Mouse (Mus musculus) retina, postnatal 7 days (tissue): ENCODE results near the gene Olfr877.

Experiments
- DNase-seq: peaks from one replicate; pipeline ENCODE4 v3.0.0-alpha.2; 2012; ENCODE audit warnings: low read depth, low spot score

Olfr877 gene

DNA sequence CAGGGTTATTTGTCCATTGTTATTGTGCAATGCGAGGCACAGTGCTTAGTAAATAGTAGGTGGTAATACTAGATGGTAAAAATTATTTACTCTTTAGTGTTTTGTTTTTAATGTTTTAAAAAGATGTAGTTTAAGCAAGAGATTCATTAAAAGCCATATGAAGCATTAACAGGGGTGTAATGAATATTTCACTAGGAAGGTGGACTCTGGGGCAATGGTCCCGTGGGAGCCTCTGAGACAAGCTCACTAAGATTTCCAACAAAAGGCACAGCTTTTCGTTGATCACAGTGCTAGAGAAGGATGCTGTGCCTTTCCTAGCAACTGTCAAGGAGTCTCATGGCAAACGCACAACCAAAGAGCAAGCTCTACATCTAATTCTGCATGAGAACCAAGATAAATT lies at the start of gene Olfr877:
Gene Olfr877, plus strand, starts transcription at position 301 of the 400 bp plus-strand sequence.
- no peak for DNase-seq

GRCm38 (mm10) chr9:37807235-37807634 lies 46.8 kb upstream of the Olfr877 start:
- DNase-seq, result no peak

DNA sequence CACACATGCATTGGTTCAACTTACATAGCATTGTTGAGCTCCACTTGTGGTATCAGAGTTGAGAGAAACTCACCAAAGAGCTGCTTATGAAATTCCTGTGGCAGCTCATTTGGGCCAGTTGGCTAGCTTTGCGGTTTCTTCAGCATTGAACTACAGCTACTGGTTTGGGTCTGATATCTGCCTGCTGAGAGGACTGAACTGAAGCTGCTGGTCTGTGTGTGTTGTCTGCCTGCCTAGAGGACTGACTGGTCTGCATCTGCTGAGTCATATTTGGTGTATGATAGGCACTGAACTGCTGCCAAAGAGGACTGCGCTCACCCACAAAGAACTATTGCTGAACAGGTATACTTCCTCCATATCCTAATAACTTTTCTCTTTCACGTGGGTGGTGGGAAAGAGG lies 45.6 kb upstream of the Olfr877 start:
- no peak for DNase-seq

DNA sequence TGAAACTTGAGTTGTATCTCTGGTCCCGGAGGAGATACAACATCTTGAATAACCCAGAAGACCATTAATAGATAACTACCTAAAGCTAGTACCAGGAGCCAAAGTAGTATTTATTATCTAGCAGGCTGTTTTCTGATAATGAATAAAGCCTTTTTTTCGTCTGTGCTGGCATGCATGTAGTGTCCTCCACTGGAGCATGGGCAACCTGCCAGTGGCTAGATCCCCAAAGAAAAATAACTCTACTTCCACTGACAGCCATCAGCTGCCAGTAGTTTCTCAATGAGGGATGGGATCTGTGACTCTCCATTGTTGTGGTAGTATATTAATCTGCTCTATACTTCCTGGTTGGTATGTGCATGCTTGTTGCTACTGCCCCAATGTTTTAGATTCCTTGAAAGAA lies 45.1 kb upstream of the Olfr877 start:
- no peak for DNase-seq

- DNase-seq, result no peak
These were observed 39.4 kb upstream of the Olfr877 start for GRCm38 (mm10) chr9:37814696-37815095.

- DNase-seq, result no peak
These were observed 24.2 kb upstream of the Olfr877 start for GRCm38 (mm10) chr9:37829881-37830280.

DNA sequence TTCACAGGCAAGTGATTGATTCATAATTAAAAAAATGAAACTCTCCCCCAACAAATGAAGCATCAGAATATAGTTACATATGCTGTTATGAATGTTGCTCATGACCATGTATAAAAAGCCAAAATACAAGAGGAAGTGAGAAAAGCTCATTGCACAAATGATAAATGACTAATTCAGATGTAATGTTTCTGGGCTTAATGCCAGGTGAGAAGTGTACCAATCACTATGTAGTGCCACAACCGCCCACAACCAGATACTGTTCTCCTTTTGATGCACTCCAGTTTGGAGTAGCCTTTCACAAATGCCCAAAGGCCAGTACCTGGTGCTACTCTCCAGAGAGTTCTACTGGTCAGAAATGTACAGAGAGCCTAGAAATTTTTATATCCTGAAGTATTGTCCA lies 20.7 kb upstream of the Olfr877 start:
- DNase-seq, result no peak

DNA sequence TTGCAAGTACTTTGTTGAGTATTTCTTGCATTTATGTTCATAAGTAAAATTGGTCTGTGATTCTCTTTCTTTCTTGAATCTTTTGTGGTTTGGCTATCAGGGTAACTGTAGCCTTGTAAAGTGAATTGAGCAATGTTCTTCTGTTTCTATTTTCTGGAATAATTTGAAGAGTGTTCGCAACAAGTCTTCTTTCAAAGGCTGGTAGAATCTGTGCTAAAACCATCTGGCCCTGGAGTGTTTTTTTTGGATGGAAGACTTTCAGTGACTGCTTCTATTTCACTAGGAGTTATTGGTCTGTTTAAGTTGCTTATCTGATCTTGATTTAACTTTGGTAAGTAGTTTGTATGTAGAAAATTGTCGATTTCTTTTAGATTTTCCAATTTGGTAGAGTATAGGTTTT lies 4.8 kb upstream of the Olfr877 start:
- no peak for DNase-seq

GRCm38 (mm10) chr9:37863325-37863724 lies 9.3 kb downstream of the Olfr877 start:
- DNase-seq, result no peak

DNA sequence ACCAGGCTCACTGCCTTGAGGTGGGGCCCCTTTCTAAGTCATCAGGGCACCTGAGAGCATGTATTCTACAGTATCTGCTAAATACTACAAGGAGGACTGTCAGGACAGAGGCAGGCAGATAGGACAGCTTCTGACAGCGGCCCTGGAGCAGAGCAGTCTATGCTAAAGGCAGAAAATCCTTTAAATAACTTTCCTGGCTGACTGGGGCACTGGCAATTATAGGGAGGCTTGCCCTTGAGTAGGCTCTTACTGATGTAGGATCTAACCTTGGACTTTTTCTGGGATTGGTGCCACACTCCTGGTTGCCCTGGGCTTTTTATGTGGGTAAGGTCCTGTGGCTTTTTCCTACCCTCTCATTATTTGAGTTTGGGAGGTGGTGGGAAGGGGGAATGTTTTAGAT lies 16.2 kb downstream of the Olfr877 start:
- DNase-seq, result no peak

GRCm38 (mm10) chr9:37871097-37871496 lies 17.0 kb downstream of the Olfr877 start:
- DNase-seq, result no peak

DNA sequence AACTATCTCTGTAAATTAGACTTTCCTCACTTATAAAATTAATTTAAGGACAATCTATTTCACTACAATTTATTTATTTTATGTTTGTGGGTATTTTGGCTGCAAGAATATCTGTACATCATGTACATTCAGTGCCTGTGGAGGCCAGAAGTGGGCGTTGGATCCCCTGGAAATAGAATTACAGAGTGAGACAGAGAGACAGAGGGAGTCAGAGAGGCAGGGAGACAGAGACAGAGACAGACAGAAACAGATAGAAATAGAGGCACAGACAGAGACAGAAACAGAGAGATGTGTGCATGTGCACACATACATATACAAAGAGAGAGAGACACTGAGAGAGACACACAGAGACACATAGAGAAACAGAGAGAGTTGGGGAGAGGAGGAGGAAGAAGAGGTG lies 17.5 kb downstream of the Olfr877 start:
- DNase-seq, result no peak

DNA sequence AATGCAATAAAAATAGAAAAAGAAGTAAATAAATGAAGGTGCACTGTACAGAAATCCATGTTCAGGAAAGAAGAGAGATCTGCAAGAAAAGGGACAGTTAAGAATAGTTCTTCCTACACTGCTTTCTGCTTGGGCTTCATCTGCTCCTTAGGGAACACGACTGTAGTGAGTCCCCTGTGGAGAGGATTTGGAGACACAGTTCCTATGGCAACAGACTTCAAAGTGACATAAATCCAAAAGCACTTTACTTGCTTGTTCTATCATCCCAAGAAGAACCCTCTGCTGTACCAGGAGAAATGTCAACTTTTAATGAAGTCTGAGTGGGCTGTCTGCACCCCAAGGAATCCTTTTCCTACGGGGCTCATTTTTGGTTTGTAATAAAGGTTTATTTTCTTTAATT lies 36.9 kb downstream of the Olfr877 start:
- no peak for DNase-seq

- DNase-seq, result no peak
These were observed 42.6 kb downstream of the Olfr877 start, which contains the start of gene Olfr145 for GRCm38 (mm10) chr9:37896661-37897060. TSS of gene Olfr145 (plus strand) at chr9:37896724.

DNA sequence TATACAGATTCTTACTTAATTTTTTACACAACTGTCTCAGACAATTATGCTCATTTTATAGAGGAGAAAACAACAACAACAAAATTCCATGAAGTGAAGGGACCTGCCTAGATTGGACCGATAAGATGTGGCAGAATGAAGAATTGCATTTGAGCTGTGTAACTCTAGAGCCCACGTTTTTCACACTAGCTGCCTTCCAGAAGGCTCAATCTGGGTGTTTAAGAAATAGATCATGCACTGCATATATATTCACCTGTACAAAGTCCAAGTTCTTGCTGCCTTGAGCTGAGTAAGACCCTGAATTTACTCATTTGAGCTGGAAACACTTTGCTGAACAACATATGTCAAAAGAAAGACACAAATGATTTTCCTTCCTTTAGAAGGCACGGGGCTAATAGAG lies 51.5 kb downstream of the Olfr877 start:
- DNase-seq, result no peak
